Mouse (Mus musculus): Measurements from ENCODE around the gene Snx20. TPM values are rescaled to one million over a fixed set of nuclear protein-coding genes. Genes with fewer than 3 reads are reported as not detected.

Gene Snx20
- total RNA-seq, 2 experiments from 2014 or later = 1.3 to 1.9 TPM

DNA sequence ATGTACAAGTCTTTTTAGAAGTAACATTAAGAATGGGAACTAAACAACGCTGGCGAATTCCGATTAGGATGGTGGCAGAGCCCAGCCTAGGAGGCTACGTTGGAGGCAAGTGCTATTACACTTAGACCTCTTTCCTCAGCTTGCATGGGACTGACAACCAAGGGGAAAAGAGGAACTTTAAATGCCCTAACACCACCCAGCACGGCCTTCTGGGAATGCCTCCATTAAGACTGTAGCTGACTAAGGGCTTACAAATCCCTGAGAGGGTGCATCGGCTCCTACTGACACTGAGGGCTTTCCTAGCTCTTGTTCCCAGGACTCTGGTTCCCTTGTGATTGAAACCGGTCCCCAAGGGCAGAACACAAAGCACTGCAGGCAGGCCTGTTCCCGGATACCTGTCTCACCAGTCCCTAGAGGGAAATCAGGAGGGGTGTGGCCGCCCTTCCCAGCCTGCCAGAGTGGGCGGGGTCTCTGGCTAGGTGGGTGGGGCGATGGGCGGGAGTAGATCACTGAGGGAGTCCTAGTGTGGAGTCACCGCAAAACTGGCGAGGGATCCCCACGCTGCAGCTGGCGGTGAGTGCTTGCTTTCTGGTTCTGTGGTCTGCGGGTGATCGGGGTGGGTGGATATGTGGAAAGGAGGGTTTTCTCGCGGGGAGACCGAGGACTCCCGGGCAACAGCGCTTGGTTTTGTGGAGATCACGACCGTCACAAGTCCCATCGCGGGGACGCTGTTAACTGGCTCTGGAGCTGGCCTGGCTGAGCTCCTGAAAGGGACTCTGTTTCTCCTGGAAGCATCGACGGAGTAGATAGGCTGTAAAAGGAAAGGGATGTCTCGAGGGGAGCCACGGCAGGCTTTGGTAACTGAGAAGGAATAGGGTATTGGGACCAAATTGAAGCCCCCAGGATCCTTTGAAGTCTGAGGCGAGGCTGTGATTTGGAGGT is 11.2 kb upstream of the Snx20 start, which contains the start of gene Nod2:
Gene Nod2, plus strand, starts transcription at position 479 of the 942 bp plus-strand sequence.
- peak; percentile 82 for DNase-seq (ENCODE audit: low spot score)
- intact Hi-C loops (cut with DNase I) = no loop called here

- intact Hi-C loops (cut with DNase I) = no loop called here
Observed at GRCm38 (mm10) chr8:88642734-88643564, 7.0 kb upstream of the Snx20 start.

DNA sequence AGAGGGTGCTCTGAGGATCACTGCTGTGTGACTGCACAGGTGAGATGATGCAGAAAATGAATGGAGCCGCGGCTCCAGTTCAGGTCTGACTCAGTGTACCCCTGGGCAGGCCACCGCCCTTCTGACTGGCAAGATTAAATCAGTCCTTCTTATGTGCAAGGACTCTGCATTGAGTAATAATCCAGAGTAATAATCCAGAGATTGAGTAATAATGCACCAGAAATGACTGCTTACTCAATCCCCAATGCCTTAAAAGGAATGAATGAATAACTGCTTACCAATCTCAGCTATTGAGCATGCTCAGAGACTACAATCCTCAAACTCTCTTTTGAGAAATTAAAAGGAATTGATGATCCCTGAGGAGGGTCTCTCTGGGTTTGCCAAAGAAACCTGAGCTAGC is 3.0 kb upstream of the Snx20 start:
- intact Hi-C loops (cut with DNase I) = no loop called here
- no peak for DNase-seq (ENCODE audit: low spot score)

More at GRCm38 (mm10) chr8:88642734-88643564, 7.0 kb upstream of the Snx20 start:
- no peak for DNase-seq (ENCODE audit: low spot score)

DNA sequence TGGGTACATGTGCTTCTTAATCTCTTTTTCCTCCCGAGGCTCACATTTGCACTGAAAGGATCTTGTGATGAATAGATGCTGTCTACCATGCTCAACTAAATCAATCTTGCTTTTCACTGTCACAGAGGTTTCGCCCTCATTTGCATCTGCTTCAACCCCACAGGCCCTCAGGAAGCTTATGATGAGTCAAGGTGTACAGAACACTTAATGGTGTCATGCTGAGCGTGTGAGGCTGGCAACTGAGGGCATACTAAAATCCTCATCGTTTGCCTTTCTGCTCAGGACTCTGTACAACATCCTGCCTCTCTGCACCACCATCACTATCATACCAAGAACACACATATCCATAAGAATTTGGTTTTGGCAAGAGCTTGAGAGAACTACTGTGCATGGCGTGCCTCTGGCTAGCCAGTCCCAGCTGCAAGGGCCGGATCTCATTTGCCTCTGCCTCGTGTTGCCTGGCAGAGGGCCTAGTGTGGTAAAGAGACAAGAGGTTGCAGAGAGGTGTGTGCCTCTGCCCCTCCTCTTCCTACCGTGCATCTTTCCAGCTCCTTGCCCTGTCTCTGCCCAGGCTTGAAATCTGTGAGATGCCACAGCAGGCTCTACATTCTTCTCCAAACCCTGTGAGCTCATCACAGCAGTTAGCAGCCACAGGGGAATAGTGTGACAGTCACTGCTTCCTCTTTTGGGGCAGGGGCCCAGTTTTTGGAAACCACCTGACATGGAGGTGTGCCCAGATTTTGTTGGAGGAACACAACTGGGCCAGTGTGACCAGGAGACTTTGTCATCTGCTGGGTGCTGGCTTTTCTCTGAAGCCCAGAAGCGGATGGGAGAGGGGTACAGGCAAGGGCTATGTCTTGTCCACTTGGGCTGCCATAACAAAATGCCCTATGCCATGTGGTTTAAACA is 1.4 kb upstream of the Snx20 start:
- intact Hi-C loops (cut with DNase I) = no loop called here
- DNase-seq (ENCODE audit: low spot score) = no peak

GRCm38 (mm10) chr8:88633343-88633765 is 2.6 kb downstream of the Snx20 start:
- intact Hi-C loops (cut with DNase I) = loop anchor here (5.0 kb wide), 1 partner anchor 64 kb away; the partner anchor contains the start of gene Cyld
- peak; percentile 46 for DNase-seq (ENCODE audit: low spot score)

- no peak for DNase-seq (ENCODE audit: low spot score)
- intact Hi-C loops (cut with DNase I) = loop anchor here (5.0 kb wide), 1 partner anchor 66 kb away; the partner anchor contains the start of gene Cyld
Observed at GRCm38 (mm10) chr8:88631081-88631480, 4.8 kb downstream of the Snx20 start.

GRCm38 (mm10) chr8:88630225-88630624 is 5.7 kb downstream of the Snx20 start:
- intact Hi-C loops (cut with DNase I) = loop anchor here (5.0 kb wide), 1 partner anchor 67 kb away; the partner anchor contains the start of gene Cyld

GRCm38 (mm10) chr8:88628001-88628774 is 7.7 kb downstream of the Snx20 start:
- intact Hi-C loops (cut with DNase I) = no loop called here

More at GRCm38 (mm10) chr8:88630225-88630624, 5.7 kb downstream of the Snx20 start:
- no peak for DNase-seq (ENCODE audit: low spot score)

GRCm38 (mm10) chr8:88627265-88627991 is 8.5 kb downstream of the Snx20 start:
- intact Hi-C loops (cut with DNase I) = loop anchor here (2.0 kb wide), 1 partner anchor 23 kb away; no protein-coding TSS in a partner anchor

More at GRCm38 (mm10) chr8:88628001-88628774, 7.7 kb downstream of the Snx20 start:
- no peak for DNase-seq (ENCODE audit: low spot score)

GRCm38 (mm10) chr8:88626940-88627264 is 9.0 kb downstream of the Snx20 start:
- DNase-seq (ENCODE audit: low spot score) = no peak
- intact Hi-C loops (cut with DNase I) = loop anchor here (2.0 kb wide), 1 partner anchor 24 kb away; no protein-coding TSS in a partner anchor

More at GRCm38 (mm10) chr8:88627265-88627991, 8.5 kb downstream of the Snx20 start:
- peak; percentile 58 for DNase-seq (ENCODE audit: low spot score)

- intact Hi-C loops (cut with DNase I) = loop anchor here (2.0 kb wide), 1 partner anchor 24 kb away; no protein-coding TSS in a partner anchor
Observed at GRCm38 (mm10) chr8:88626433-88626832, 9.5 kb downstream of the Snx20 start.

DNA sequence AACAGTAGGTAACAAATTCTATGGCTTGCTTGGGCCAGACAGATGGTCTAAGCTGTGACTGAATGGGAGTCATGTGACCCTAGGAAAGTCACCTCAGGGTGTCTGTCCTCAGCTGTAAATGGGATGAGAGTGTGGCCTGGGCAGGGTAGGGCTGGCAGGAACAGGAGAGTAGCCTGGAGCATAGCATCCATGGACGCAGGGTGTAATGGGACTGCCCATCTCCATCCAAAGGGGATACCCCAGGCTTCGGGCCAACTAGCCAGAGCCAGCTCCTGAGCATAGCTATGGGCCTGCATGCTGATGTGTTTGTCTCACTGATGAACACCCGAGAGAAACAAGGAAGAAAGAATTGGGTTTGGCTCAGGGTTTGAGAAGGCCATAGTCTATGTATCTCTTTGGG is 11.7 kb downstream of the Snx20 start:
- intact Hi-C loops (cut with DNase I) = loop anchor here (5.0 kb wide), 2 partner anchors 102 to 357 kb away; partner anchors contain the start of gene Nkd1
- no peak for DNase-seq (ENCODE audit: low spot score)

More at GRCm38 (mm10) chr8:88626433-88626832, 9.5 kb downstream of the Snx20 start:
- no peak for DNase-seq (ENCODE audit: low spot score)

- intact Hi-C loops (cut with DNase I) = loop anchor here (5.0 kb wide), 2 partner anchors 101 to 356 kb away; partner anchors contain the start of gene Nkd1
- no peak for DNase-seq (ENCODE audit: low spot score)
Observed at GRCm38 (mm10) chr8:88623351-88623750, 12.6 kb downstream of the Snx20 start.

DNA sequence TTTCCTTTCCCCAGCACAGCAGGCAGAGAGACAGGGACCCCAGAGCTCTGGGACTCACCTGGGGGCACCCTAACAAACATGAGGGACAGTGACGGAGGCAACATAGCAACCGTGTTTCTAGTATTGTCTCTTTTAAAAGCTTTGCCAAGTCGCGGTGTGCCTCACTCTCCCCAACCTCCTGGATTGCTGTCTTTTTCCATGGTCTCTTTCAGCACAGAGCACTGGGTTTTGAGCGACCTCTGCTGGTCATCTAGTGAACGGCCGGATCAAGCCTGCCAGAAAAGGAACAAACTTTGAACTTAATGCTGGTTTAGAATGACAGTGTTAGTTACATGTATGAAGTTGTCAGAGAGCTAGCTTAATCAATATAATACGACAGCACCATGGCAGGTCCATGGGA is 14.5 kb downstream of the Snx20 start:
- peak; percentile 28 for DNase-seq (ENCODE audit: low spot score)
- intact Hi-C loops (cut with DNase I) = loop anchor here (2.0 to 5.0 kb wide), 3 partner anchors 99 to 354 kb away; partner anchors contain the start of genes Brd7 and Nkd1

GRCm38 (mm10) chr8:88620931-88621330 is 15.0 kb downstream of the Snx20 start:
- DNase-seq (ENCODE audit: low spot score) = no peak
- intact Hi-C loops (cut with DNase I) = loop anchor here (2.0 to 5.0 kb wide), 3 partner anchors 99 to 354 kb away; partner anchors contain the start of genes Brd7 and Nkd1

- DNase-seq (ENCODE audit: low spot score) = no peak
- intact Hi-C loops (cut with DNase I) = no loop called here
Observed at GRCm38 (mm10) chr8:88619513-88619912, 16.4 kb downstream of the Snx20 start.

GRCm38 (mm10) chr8:88618612-88619011 is 17.3 kb downstream of the Snx20 start:
- intact Hi-C loops (cut with DNase I) = no loop called here
- no peak for DNase-seq (ENCODE audit: low spot score)
